Mouse (Mus musculus) G1E-ER4 (cell line): ENCODE results near the gene Arid1b. TPM values are rescaled to one million over a fixed set of nuclear protein-coding genes. Genes with fewer than 3 reads are reported as not detected.

Source experiments
- GATA1 ChIP-seq: IDR thresholded peaks from one replicate; pipeline ENCODE4 v1.8.0; 2012; ENCODE audit warnings: low read length, inconsistent platforms
- polyA plus RNA-seq: library from polyadenylated mRNA; stranded (reverse); fragments of >175 nt; gene quantifications from 2 replicates; pipeline ENCODE4 v1.2.3, GENCODE M21; 2012

The Arid1b gene
- polyA plus RNA-seq, 1 experiment: 37.7 TPM

DNA sequence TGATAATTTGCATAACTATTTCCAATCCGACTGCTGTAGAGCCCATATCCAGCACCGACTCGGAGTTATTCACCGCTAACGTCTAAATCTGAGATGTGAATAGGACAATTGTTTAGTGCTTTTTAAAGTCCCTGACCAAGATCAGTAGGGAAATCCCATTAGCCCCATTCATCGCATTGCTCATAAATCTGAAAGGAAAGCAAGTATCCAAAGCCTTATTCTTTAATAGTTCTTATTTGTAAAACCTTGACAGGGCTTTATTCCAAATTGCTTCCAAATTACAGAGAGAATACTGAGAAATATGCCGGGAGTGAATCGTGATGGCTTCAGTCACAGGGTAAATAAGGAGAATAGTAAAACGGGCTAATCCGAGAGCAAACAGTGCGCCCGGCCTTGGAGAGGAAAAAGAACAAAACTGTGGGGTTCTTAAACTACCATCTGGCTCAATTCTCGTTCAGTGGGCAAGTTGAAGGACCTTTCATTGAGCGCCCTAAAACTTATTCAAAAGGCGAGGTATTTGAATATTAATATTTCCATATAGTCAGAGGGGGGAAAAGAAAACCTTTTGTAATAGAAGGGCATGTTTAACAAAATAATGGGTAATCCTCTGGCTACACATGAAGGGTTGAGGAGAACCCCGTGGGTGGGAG is 3.1 kb upstream of the Arid1b start:
- no peak for TF ChIP-seq GATA1

DNA sequence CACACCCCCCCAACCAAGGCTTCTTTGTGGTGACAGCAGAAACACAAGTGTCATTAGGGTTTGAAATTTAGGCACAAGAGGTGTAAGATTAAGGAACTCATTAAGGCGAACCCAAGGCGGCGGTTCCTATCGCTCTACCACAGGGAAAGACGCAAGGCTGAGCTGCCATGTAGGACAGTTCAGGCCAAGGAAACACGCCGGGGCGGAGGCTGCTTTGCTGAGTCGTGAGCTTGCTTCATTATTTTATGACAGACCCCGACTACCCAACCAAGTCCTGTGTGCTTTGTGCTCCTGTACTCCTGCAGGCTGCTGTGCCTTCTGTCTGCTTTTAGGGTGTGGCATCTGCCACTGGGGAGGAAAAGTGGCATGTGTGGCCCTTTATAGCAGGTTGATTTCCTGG is 2.5 kb upstream of the Arid1b start:
- TF ChIP-seq GATA1: no peak

DNA sequence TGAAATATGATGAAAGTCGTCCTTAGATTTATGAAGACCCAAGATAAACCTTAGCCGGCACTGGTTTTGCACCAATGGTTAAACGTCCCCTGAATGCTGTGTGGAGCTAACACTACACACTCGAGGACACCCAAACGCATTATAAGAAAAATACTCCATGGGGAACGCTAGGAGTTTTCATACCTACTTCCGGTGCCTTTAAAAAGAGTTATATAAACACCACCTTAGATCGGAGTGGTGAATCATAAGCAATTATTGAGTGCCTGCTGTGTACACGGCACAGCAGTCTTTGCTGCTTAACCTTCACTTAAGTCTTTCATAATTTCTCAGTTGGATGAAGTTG is 664 bp upstream of the Arid1b start:
- TF ChIP-seq GATA1: no peak

DNA sequence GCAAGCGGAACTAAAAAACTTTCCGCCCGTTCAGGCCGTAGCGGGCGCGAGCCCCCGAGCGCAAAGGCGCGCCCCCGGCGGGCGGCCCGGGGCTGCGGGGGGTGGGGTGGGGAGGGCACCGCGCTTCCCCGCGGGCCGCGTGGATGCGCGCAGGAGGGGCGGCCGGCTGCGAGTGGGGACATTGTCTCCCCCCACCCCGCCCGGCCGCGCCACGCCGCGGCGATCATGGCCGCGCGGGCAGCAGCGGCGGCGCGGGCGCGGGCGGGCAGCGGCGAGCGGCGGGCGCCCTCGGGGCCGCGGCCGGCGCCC is 326 bp downstream of the Arid1b start:
- no peak for TF ChIP-seq GATA1

DNA sequence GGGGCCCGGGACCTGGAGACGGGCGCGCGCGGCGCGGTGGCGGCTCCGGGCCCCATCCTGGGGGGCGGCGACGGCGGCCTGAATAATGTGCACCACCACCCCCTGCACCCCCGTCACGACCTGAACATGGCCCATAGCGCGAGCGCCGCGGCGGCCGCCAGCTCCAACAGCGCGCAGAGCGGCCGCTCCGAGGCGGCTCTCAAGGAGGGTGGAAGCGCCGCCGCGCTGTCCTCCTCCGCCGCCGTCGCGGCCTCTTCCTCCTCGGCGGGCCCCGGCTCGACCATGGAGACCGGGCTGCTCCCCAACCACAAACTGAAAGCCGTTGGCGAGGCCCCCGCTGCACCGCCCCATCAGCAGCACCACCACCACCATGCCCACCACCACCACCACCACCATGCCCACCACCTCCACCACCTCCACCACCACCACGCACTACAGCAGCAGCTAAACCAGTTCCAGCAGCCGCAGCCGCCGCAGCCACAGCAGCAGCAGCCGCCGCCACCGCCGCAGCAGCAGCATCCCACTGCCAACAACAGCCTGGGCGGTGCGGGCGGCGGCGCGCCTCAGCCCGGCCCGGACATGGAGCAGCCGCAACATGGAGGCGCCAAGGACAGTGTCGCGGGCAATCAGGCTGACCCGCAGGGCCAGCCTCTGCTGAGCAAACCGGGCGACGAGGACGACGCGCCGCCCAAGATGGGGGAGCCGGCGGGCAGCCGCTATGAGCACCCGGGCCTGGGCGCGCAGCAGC is 855 bp downstream of the Arid1b start:
- TF ChIP-seq GATA1: no peak

DNA sequence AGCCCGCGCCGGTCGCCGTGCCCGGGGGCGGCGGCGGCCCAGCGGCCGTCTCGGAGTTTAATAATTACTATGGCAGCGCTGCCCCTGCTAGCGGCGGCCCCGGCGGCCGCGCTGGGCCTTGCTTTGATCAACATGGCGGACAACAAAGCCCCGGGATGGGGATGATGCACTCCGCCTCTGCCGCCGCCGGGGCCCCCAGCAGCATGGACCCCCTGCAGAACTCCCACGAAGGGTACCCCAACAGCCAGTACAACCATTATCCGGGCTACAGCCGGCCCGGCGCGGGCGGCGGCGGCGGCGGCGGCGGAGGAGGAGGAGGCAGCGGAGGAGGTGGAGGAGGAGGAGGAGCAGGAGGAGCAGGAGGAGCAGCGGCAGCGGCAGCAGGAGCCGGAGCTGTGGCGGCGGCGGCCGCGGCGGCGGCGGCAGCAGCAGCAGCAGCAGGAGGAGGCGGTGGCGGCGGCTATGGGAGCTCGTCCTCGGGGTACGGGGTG is 1.5 kb downstream of the Arid1b start:
- TF ChIP-seq GATA1: no peak

DNA sequence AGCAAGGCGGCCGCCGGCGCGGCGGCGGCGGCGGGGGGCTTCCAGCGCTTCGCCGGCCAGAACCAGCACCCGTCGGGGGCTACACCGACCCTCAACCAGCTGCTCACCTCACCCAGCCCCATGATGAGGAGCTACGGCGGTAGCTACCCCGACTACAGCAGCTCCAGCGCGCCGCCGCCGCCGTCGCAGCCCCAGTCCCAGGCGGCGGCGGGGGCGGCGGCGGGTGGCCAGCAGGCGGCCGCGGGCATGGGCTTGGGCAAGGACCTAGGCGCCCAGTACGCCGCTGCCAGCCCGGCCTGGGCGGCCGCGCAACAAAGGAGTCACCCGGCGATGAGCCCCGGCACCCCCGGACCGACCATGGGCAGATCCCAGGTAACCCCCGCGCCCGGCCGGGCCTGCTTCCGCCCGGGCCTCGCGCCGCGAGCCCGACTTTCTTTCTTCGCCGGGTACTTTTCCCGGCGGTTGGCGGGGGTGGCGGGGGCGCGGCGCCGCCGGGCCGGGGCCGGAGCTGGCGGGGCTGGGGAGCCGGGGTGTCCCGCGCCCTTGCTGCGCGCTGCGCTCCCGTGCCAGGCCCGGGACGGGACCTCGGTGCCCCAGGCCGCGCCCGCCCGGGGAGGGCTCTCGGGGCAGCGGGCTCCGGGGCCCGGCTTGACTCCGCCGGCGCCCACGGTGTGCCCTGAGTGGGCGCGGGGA is 2.1 kb downstream of the Arid1b start:
- TF ChIP-seq GATA1: no peak

DNA sequence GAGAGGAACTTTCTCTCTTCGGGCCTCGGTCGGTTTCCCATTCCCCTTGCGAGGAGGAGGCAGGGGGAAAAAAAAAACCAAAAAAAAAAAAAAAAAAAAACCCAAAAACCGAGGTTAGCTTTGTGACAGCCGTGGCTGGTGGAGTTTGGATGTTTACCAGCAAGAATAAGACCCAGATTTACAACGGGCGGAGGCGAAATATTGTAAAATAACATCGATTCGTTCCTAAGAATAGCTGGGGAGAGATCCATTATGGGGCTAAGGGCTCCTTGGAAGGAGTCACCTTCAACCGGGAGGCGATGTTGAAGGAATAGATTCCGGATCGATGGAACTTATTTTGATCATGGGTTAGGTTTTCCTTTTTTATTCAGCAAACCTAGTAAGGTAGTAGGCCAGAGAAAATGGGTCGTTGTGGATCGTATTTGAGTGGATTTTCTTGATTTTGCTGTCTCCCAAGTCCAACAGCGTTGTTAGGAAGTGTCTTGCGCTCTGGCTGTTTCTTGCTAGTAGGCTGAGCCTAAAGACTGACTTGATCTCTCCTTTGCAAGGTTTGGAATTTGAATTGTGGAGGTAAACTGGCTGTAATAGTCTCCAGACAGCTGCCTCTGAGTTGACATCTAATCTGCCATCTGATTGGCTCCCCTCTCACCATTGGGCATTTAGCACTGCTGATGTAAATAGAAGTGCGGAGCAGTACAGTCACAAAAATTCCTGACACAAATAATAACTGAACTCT is 2.9 kb downstream of the Arid1b start:
- peak; percentile 29 for TF ChIP-seq GATA1

DNA sequence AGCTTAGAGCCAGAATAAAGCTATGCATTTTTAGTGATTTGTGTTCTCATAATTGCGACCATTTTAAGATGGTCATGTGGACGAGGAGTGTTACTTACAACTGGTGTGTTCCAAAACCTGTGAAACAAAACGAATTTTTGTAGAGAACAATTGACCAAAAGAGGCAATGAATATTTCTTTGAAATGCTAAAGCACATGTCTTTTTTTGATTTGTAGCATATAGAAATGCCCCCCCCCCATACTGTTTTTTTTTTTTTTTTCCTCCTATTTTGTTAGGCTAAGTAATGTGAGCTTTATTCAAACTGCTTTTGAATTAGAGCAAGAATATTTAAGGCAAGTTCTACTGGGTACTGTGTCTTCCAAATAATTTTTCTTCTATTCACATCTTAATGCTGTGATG is 3.8 kb downstream of the Arid1b start:
- no peak for TF ChIP-seq GATA1

DNA sequence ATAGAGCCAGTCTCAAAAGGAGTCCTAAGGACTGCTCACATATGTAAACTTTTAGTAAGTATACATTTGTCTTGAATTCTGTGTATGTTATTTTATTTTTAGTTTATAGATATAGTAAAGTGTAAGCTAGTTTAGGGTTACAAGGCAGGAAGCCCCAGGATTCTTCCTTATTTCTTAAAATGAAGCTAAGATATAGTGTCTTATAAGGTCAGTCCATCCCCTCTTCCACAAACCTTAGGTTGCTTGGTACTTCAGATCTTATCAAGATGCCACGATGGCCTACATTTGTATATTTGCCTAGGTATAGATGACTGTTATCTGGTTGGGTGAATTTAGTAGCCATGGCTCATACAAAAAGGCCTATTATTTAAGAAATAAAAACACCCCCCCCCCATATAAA is 5.1 kb downstream of the Arid1b start:
- TF ChIP-seq GATA1: no peak

DNA sequence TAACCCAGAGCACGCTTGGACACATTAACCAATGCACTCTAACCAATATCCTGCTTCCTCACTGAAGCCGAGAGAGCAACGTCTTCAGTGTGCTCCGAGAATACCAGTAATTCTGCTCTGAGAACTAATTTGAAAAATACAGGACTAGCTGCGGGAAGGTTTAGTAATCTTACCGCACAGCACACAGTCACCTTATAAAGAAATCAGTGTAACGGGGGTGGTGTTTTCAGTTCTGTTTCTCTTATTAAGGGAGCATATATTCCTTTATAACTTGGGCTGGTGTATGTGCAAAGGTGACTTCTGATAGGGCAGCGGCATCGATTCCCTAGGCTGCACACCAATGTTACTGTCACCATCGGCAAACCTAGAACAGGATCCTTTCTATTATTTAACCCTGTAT is 5.9 kb downstream of the Arid1b start:
- TF ChIP-seq GATA1: no peak

DNA sequence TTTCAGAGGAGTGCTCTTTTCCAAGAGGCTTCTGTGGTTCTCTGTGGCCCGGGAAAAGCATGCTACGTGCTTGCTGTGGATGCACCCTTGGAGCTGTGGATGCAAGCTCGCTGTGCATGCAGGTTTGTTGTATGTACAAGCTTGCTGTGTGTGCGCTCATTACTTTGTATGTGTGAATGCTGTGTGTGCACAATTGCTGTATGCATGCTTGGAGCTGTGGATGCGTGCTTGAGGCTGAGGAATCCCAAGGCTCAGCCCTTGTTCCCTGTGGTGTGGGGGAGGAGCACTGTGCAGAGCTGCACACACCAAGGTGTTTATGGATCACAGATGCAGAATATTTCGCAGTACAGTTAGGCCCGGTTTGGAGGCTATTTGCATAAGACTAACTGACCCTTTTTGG is 6.7 kb downstream of the Arid1b start:
- TF ChIP-seq GATA1: no peak

DNA sequence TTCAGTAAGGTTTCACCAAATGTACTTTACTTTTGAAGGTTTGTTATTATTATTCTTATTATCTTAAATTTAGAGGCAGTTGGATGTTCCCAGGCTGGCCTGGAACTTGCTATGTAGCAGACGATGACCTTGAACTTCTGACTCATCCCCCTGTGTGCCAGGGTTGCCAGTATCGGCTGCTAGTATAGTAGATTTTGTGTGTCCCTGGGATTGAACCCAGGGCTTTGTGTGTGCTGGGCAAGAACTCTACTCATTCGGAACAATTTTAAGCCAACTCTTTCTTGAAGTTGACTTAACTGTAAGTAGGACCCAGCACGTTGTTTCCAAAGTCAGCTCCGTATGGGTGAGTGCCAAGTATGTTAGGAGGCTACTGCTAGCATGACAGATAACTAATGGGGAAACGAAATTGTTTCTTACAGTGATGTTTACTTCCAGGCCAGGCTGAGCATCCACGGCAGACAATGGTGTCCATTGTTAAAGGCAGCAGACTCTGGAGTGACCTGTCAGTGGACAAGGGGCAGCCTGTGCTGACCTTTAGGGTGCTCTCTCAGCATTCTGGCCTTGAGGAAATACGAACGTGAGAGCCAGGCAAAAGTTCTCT is 7.5 kb downstream of the Arid1b start:
- TF ChIP-seq GATA1: no peak

DNA sequence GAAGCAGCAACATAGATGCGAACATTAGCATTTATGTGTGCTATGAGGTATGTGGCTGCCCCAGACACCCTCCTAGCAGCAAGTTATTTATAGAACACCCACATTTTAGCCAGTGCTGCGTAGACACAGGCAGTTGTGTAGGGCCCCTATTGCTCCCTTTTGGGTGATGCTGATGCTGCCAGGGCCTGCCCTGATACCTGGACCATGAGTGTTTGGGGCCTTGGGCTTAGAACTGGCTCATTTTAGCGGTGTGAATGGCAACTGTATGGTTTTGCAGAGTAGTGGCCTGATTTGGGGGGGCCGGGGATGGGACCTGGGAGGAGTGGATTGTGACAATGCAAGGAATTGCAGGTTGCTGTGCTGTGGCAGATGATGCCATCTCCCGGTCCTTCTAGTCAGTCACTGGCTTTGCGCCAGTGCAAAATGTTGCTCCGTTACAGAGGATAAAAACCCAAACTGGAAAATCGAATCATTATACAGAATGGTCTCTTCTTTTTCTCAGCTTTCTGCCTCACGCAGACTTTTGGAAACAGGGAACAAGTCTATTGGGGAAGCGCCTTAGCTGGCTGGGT is 8.9 kb downstream of the Arid1b start:
- no peak for TF ChIP-seq GATA1

DNA sequence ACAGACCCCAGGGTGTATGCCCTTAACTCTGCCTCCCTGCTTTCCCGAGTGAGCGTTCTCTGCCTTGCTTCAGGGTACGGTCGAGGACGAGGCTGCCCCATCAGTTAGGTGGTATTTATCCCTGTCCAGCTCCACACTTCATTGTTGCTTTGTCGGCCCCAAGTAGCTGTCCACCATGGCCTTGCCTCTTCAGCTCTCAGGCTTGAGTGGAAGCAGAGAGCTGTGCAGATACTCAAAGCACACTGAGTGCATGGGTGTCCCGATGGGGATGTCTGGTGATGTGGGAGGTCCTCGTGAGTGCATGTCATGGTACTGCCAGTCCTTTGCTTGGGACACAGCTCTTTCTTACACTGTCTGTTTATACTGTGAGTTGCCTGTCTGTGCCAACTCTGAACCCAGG is 10.1 kb downstream of the Arid1b start:
- no peak for TF ChIP-seq GATA1
